Mouse (Mus musculus) ES-Bruce4 (cell line): ENCODE results near the gene 2900011O08Rik.

Source experiments
- CTCF ChIP-seq: IDR thresholded peaks from one replicate; pipeline ENCODE4 v1.8.1; 2011; ENCODE audit warnings: low read depth, low read length
- EP300 ChIP-seq: IDR thresholded peaks from 2 replicates; pipeline ENCODE4 v1.6.1; 2011; ENCODE audit warnings: low read depth, low read length; ENCODE audit not compliant: insufficient read depth

GRCm38 (mm10) chr16:14029851-14030250, 43.4 kb downstream of the 2900011O08Rik start:
- no peak for TF ChIP-seq CTCF
- no peak for TF ChIP-seq EP300
